Mouse (Mus musculus) retina, postnatal 7 days (tissue): Measurements from ENCODE around the gene Pde6d.
"Not testable (repeated sequence)": the region's sequence is repeated elsewhere in the genome, so short reads cannot be mapped to it uniquely, and the experiment has no call there.

ENCODE experiments used
- DNase-seq: peaks from one replicate; pipeline ENCODE4 v3.0.0-alpha.2; 2012; ENCODE audit warnings: low read depth, low spot score

The Pde6d gene

GRCm38 (mm10) chr1:86526789-86527598, 55.4 kb downstream of the Pde6d start:
- no peak for DNase-seq

- DNase-seq = peak; percentile 99
Measured at GRCm38 (mm10) chr1:86526116-86526788, 56.2 kb downstream of the Pde6d start, which contains the start of gene Ptma. TSS of gene Ptma (plus strand) at chr1:86526726.

- peak; percentile 68 for DNase-seq
Measured at GRCm38 (mm10) chr1:86525499-86526115, 56.8 kb downstream of the Pde6d start.

- peak; percentile 100 for DNase-seq
Measured at GRCm38 (mm10) chr1:86524619-86525498, 57.6 kb downstream of the Pde6d start.

- no peak for DNase-seq
Measured at GRCm38 (mm10) chr1:86523776-86524618, 58.4 kb downstream of the Pde6d start.

GRCm38 (mm10) chr1:86522286-86522871, 60.0 kb downstream of the Pde6d start:
- DNase-seq = no peak

- no peak for DNase-seq
Measured at GRCm38 (mm10) chr1:86520361-86520760, 62.1 kb downstream of the Pde6d start.

- DNase-seq = no peak
Measured at GRCm38 (mm10) chr1:86517076-86517475, 65.4 kb downstream of the Pde6d start.

GRCm38 (mm10) chr1:86515715-86516410, 66.6 kb downstream of the Pde6d start:
- DNase-seq = no peak

- DNase-seq = not testable (repeated sequence)
Measured at GRCm38 (mm10) chr1:86513031-86513430, 69.4 kb downstream of the Pde6d start.

GRCm38 (mm10) chr1:86512154-86512720, 70.2 kb downstream of the Pde6d start:
- DNase-seq = no peak

- DNase-seq = no peak
Measured at GRCm38 (mm10) chr1:86510676-86511441, 71.6 kb downstream of the Pde6d start.

- no peak for DNase-seq
Measured at GRCm38 (mm10) chr1:86510266-86510665, 72.2 kb downstream of the Pde6d start.

- DNase-seq = peak; percentile 48
Measured at GRCm38 (mm10) chr1:86509410-86509809, 73.0 kb downstream of the Pde6d start.

GRCm38 (mm10) chr1:86507866-86508265, 74.6 kb downstream of the Pde6d start:
- DNase-seq = no peak

- no peak for DNase-seq
Measured at GRCm38 (mm10) chr1:86506420-86506819, 76.0 kb downstream of the Pde6d start.

GRCm38 (mm10) chr1:86505461-86505860, 77.0 kb downstream of the Pde6d start:
- no peak for DNase-seq

GRCm38 (mm10) chr1:86504697-86505421, 77.6 kb downstream of the Pde6d start:
- no peak for DNase-seq
